Mouse (Mus musculus) liver, embryonic 14.5 days (tissue): ENCODE results near the gene Sat2.

Experiments used
- CTCF ChIP-seq: IDR thresholded peaks from 2 replicates; pipeline ENCODE4 v1.5.1; 2016; ENCODE audit warnings: antibody characterized with exemption, low read depth, control low read depth
- EP300 ChIP-seq: IDR thresholded peaks from 2 replicates; pipeline ENCODE4 v1.6.1; 2016; ENCODE audit warnings: antibody characterized with exemption, low read depth

DNA sequence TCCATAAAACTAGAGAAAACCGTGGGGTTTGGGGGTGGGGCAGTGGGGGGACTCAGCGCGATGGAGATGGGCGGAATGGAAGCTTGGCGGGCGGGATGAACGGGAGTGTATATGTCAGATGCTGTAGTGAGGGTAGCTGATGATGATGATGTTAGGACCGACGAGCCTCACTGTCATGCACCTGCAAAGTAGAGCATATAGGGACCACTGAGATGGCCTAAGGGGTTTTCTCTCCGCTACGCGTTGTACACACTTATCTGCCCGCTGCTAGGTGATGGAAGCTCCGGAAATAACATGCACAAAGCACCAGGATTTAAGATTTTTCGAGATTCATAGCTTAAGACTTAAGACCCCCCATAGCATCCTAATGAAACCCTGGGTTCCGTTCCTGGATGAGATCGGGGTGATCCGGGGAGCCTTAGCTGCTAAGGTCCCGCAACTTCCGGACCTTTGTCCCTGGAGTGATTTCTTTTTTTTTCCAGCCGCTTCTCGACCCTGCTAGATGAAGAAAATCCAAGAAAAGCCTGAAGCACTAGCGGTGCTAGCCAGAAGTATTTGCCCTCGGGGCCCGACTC lies 41.2 kb upstream of the Sat2 start:
- TF ChIP-seq CTCF = no peak
- TF ChIP-seq EP300 = no peak
